Mouse (Mus musculus) C3H10T1/2 (cell line): ENCODE results near the gene Krt33b. TPM values are rescaled to one million over a fixed set of nuclear protein-coding genes. Genes with fewer than 3 reads are reported as not detected.

Experiments used
- polyA plus RNA-seq, 2 experiments: library from polyadenylated mRNA; unstranded; fragments of >200 nt; fragmentation: generic; extraction: Trizol; gene quantifications; one replicate each; pipeline ENCODE4 v1.2.1; 2012; ENCODE audit warnings: missing spikeins in 2 of 2

The Krt33b gene
- under 1 TPM in 1 of 2 experiments, not detected in 1; 0.05 TPM for polyA plus RNA-seq

DNA sequence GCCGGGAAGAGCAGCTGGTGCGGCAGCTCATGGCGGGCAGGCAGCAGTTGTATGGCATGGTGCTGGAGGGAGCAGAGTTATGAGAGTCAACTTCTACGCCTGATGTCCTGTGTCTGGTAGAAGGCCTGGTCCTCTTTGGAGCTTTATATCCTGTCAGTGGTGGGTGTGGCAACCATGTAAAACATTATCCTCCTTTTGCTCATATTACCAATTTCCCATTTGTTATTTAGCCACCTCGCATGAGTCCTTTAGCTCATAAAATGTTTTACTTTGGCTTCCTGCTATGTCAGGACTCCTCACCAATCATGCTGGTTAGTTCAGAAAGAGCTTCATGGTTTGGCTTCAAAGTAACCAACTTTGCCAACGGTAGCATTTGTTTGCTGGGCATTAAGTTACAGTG lies at the start of gene Krt33b:
Gene Krt33b (minus strand): TSS at position 101 of the 400 bp plus-strand sequence.

DNA sequence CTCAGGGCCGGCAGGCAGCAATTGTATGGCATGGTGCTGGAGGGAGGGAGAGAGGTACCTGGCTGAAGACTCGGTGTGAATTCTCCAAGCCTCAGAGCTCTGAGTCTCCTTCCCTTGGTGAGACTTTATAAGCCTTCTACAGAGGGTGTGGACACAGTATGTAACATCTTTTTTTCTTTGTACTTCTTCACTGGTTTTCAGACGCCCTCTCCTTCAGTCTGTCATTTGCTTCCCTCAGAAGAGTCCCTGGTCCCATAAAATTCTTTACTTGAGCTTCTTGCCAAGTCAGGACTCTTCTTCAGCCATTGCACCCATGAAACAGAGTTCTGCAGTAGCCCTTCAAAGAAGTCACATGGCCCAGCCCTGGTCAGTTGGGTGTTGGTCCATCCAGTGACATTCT lies 20.8 kb upstream of the Krt33b start, which contains the start of gene Krt31:
Gene Krt31 (minus strand): TSS at position 101 of the 400 bp plus-strand sequence.

GRCm38 (mm10) chr11:100041454-100041853 lies 11.8 kb upstream of the Krt33b start, which contains the start of gene Krt34:
TSS of gene Krt34 (minus strand) at chr11:100041554.

GRCm38 (mm10) chr11:100016112-100016511 lies 13.6 kb downstream of the Krt33b start, which contains the start of gene Krt33a:
TSS of gene Krt33a (minus strand) at chr11:100016212.

GRCm38 (mm10) chr11:99993620-99994383 lies 35.9 kb downstream of the Krt33b start, which contains the start of gene Krtap17-1:
TSS of gene Krtap17-1 (minus strand) at chr11:99993994.

GRCm38 (mm10) chr11:99986180-99986647 lies 43.5 kb downstream of the Krt33b start, which contains the start of gene Krtap16-1:
TSS of gene Krtap16-1 (minus strand) at chr11:99986597.

DNA sequence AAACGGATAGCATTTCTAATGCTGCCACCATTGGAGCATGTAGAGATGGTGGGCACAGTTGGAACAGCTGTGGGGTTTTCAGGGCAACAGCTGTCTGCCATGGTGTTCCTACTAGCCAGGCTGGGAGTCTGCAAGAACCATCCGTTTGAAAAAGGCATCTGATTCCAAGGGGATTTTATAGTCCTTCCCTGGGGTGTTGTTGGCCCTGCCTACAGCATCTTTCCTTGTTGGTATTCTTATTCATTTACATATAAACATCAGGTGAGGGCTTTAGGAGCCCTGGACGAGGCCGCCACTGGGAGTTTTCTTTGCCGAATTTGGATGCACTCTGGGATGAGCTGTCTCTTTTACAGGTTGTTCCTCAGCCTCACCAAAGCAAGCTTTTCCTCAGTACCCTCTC lies 50.7 kb downstream of the Krt33b start, which contains the start of gene Krtap29-1:
Gene Krtap29-1 (minus strand): TSS at position 101 of the 400 bp plus-strand sequence.

Other genes starting within 250 kb of the Krt33b start
- not detected for gene Krtap4-8, start 249.2 kb downstream of the Krt33b start, polyA plus RNA-seq
- not detected for gene Krtap4-9, start 244.7 kb downstream of the Krt33b start, polyA plus RNA-seq
- gene Gm11596, start 236.4 kb downstream of the Krt33b start, polyA plus RNA-seq: not detected
- gene Gm11569, start 230.9 kb downstream of the Krt33b start, polyA plus RNA-seq: not detected
- gene Gm11554, start 225.4 kb downstream of the Krt33b start, polyA plus RNA-seq: not detected
- not detected for gene Krtap4-13, start 220.0 kb downstream of the Krt33b start, polyA plus RNA-seq
- gene Gm11564, start 214.2 kb downstream of the Krt33b start, polyA plus RNA-seq: not detected
- gene 2300003K06Rik, start 191.8 kb downstream of the Krt33b start, polyA plus RNA-seq: not detected
- gene Krtap4-16, start 178.3 kb downstream of the Krt33b start, polyA plus RNA-seq: not detected
- gene Gm11568, start 172.0 kb downstream of the Krt33b start, polyA plus RNA-seq: not detected
- not detected for gene Gm11559, start 165.4 kb downstream of the Krt33b start, polyA plus RNA-seq
- not detected for gene Krtap9-1, start 156.5 kb downstream of the Krt33b start, polyA plus RNA-seq
- not detected for gene Gm11567, start 150.7 kb downstream of the Krt33b start, polyA plus RNA-seq
- gene Krtap31-1, start 121.9 kb downstream of the Krt33b start, polyA plus RNA-seq: not detected
- gene Gm11565, start 115.1 kb downstream of the Krt33b start, polyA plus RNA-seq: not detected
- gene Krtap31-2, start 93.6 kb downstream of the Krt33b start, polyA plus RNA-seq: not detected
- gene Krtap9-5, start 81.4 kb downstream of the Krt33b start, polyA plus RNA-seq: not detected
- gene Krtap29-1, start 50.8 kb downstream of the Krt33b start, polyA plus RNA-seq: not detected
- gene Krtap16-1, start 43.3 kb downstream of the Krt33b start, polyA plus RNA-seq: not detected
- not detected for gene Krtap17-1, start 35.9 kb downstream of the Krt33b start, polyA plus RNA-seq
- gene Krt33a, start 13.7 kb downstream of the Krt33b start, polyA plus RNA-seq: not detected
- gene Krt34, start 11.7 kb upstream of the Krt33b start, polyA plus RNA-seq: not detected
- gene Krt31, start 20.7 kb upstream of the Krt33b start, polyA plus RNA-seq: not detected
- gene Krt32, start 58.4 kb upstream of the Krt33b start, polyA plus RNA-seq: not detected
- gene Krt35, start 66.4 kb upstream of the Krt33b start, polyA plus RNA-seq: not detected
- gene Krt36, start 75.8 kb upstream of the Krt33b start, polyA plus RNA-seq: under 1 TPM; 0.06 to 0.08 TPM
- 1 to 10 TPM; 8.4 to 8.9 TPM for gene Krt13, start 91.7 kb upstream of the Krt33b start, polyA plus RNA-seq
- gene Krt15, start 106.1 kb upstream of the Krt33b start, polyA plus RNA-seq: 10 to 100 TPM in 1 of 2 experiments, under 1 TPM in 1; 0.30 to 10.6 TPM
- under 1 TPM; 0.40 to 0.42 TPM for gene Krt19, start 118.8 kb upstream of the Krt33b start, polyA plus RNA-seq
- gene Krt9, start 163.4 kb upstream of the Krt33b start, polyA plus RNA-seq: not detected
- under 1 TPM; 0.21 to 0.26 TPM for gene Krt14, start 177.7 kb upstream of the Krt33b start, polyA plus RNA-seq
- gene Krt16, start 219.0 kb upstream of the Krt33b start, polyA plus RNA-seq: under 1 TPM; 0.26 to 0.29 TPM
- not detected for gene Krt17, start 231.2 kb upstream of the Krt33b start, polyA plus RNA-seq
- gene Krt42, start 240.0 kb upstream of the Krt33b start, polyA plus RNA-seq: under 1 TPM; 0.02 to 0.05 TPM